Mouse (Mus musculus): ENCODE results near the gene Tmem41b. TPM values are rescaled to one million over a fixed set of nuclear protein-coding genes. Genes with fewer than 3 reads are reported as not detected.
A peak's percentile ranks its signal among the peaks of the same experiment; 100 is the strongest.
"Not testable (repeated sequence)": the region's sequence is repeated elsewhere in the genome, so short reads cannot be mapped to it uniquely, and the experiment has no call there.

The Tmem41b gene
- polyA plus RNA-seq (2012; ENCODE audit: insufficient read depth, insufficient read length, missing spikeins): 39.6 and 66.6 TPM in 2 replicates

DNA sequence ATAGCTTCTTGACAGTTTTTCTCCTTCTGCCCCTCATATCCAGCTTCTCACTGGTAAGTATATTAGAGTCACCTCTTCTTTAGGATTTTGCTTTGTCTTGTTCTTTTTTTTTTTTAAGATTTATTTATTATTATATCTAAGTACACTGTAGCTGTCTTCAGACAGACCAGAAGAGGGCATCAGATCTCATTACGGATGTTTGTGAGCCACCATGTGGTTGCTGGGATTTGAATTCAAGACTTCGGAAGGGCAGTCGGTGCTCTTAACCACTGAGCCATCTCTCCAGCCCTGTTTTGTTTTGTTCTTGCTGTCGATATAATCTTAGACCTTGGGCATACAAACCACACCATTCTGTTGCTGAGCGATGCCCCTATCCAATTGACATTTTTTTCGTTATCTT is at the start of gene Tmem41b:
Gene Tmem41b, minus strand, starts transcription at position 155 of the 400 bp plus-strand sequence.
- not testable (repeated sequence) for H3K4me1 ChIP-seq (ENCODE audit: control insufficient read depth, insufficient read depth, insufficient read length, low read length)
- peak within 1 kb of the TSS; percentile 38 for H3K27ac ChIP-seq (replicated peaks; ENCODE audit: low read depth, low read length)
- peak within 1 kb of the TSS; percentile 67 for H3K4me3 ChIP-seq (ENCODE audit: insufficient read depth, low read depth, low read length)

DNA sequence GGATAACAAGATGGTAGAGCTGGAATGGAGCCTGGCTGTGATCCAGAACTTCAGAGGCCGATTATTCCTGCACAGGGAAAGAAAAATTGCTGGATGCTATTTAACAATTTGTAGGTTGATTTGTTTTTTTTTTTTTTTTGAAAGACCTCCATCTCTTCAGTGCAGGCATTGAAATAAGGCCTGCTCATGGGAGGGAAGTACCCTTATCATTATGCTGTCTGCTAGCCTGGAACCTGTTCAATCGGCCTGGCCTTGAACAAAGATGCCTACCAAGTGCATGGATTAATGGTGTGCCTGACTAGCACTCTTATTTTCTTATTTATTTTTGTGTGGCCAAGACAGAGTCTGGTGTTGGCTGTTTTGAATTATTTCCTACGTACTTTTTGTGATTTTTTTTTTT is 43.6 kb upstream of the Tmem41b start:
- no peak overlapping the region for H3K27ac ChIP-seq (replicated peaks; ENCODE audit: low read depth, low read length)
- H3K4me1 ChIP-seq (ENCODE audit: control insufficient read depth, insufficient read depth, insufficient read length, low read length): no peaks in the 10 kb centered on the region
- H3K4me3 ChIP-seq (ENCODE audit: insufficient read depth, low read depth, low read length): no peak overlapping the region

DNA sequence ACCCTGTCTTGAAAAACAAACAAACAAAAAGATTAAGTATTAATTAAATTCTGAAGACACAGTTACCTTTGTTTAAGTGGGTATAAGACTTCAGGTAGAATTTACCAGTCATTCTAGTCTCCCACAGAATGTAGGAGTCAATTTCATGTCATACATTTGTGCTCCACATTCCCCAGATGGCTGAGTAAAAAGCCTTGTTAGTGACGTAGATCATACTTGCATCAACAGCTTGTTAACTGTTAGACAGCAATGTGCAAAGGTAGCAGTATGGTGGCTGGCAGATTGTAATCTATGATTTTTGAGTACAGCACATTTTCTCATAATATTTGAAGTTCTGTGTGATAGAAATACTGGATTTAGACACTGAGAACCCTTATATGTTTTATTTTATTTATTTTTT is 42.1 kb upstream of the Tmem41b start:
- H3K4me1 ChIP-seq (ENCODE audit: control insufficient read depth, insufficient read depth, insufficient read length, low read length): no peaks in the 10 kb centered on the region
- no peak overlapping the region for H3K4me3 ChIP-seq (ENCODE audit: insufficient read depth, low read depth, low read length)

DNA sequence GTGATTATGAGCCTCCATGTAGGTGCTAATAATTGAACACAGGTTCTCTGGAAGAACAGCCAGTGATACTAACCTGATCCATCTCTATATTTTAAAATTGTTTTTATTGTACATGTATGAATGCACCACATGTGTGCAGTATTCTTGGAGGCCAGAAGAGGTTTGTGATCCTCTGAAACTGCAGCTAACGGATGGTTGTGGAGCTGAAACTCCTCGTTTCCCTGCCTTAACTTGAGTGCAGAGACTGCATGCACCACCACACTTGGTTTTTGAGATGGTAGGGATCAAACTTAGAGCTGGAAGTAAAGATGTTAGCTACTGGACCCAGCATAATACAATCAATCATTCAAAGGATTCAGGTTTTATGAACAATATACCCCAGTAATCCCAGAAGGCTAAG is 39.9 kb upstream of the Tmem41b start:
- no peak overlapping the region for H3K27ac ChIP-seq (replicated peaks; ENCODE audit: low read depth, low read length)
- no peaks in the 10 kb centered on the region; the same call in 1 of the 2 replicates for H3K4me1 ChIP-seq (ENCODE audit: control insufficient read depth, insufficient read depth, insufficient read length, low read length)
- H3K4me3 ChIP-seq (ENCODE audit: insufficient read depth, low read depth, low read length): no peak overlapping the region

More for the DNA sequence above, 42.1 kb upstream of the Tmem41b start:
- H3K27ac ChIP-seq (replicated peaks; ENCODE audit: low read depth, low read length): no peak overlapping the region

DNA sequence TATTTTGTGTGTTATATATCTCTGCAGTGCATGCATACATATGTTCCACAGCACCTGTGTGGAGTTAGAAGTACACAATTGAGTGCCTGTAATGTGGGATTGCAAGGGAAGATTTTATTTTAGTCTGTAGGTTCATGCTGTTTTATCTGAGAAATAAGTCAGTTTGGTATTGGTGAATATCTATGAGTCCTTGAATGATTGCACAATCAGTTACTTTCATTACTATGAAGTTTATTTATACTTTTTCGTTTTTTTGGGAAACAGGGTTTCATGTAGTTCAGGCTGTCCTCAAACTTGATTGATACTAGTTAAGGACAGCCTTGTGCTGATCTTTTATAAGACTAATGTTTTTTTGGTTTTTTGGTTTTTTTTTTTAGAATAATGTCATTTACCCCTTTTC is 36.8 kb upstream of the Tmem41b start:
- Histone ChIP-seq H3K4me3 (ENCODE audit: insufficient read depth, low read depth, low read length) (no peak overlapping the region), H3K4me1 (ENCODE audit: control insufficient read depth, insufficient read depth, insufficient read length, low read length) (no peaks in the 10 kb centered on the region; the same call in 1 of the 2 replicates), H3K27ac (replicated peaks; ENCODE audit: low read depth, low read length) (no peak overlapping the region)

DNA sequence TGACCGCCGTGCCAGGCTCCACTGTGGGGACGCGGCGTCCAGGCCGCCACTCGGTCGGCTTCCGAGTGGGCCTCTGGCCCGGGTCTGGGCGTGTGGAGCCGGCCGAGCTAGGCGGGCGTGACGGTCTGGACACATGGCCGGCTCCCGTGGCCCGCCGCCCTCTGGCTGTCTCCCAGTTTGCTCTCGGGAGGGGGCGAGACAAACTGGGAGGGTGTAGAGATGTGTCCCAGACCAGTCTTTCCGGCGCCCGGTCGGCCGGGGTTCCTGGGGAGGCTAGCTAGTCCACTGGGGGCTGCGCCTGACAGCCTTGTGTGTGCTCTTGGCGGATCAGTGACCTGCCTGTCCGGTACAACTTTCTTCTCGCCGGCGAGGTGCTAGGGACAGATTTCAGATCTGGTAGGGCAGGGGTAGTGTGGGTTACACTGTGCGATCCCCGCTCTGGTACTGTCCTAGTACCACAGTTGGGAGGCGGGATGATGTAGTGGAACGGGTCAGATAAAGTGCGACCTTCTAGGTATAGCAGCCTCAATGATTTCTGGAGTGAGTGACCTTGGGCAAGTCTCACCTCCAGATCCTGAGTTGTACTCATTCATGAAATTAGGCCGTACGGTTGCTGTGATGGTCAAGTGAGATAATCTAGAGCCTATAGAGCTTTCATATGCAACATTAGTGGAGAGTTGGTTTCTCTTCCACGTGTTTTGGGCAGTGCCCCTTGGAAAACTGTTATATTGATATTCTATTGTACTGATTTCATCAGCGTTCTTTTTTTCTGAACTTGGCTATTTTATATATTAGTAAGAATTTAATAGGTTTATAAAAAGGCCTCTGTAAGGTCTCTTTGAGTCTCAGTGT is 32.1 kb upstream of the Tmem41b start:
- H3K4me1 ChIP-seq (ENCODE audit: control insufficient read depth, insufficient read depth, insufficient read length, low read length): no peaks in the 10 kb centered on the region; the same call in 1 of the 2 replicates
- H3K4me3 ChIP-seq (ENCODE audit: insufficient read depth, low read depth, low read length): peak overlapping the region; percentile 97
- H3K27ac ChIP-seq (replicated peaks; ENCODE audit: low read depth, low read length): peak overlapping the region; percentile 79

DNA sequence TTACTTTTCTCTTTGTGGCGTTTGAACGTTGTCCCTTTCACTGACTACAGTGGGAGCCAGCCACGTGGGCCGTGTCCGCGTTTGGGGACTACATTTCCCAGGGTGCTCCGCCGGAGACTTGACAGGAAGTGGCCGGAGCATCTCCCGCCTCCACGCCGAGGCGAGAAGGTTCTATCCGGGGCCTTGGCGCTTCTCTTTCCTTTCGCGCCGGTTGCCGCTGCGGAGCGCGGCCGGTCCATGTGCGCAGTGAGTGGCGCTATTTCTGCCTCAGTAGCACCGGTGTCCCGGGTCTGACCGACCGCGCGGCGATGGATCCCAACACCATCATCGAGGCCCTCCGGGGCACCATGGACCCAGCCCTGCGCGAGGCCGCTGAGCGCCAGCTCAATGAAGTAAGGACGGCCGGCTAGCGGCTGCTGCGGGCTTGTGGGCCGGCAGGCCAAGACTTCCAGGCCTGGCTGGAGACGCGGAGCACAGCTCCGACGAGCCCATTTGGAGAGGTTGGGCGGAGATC is 31.4 kb upstream of the Tmem41b start, which contains the start of gene Ipo7:
Gene Ipo7, plus strand, starts transcription at position 158 of the 514 bp plus-strand sequence.
- Histone ChIP-seq H3K4me1 (ENCODE audit: control insufficient read depth, insufficient read depth, insufficient read length, low read length) (no peaks in the 10 kb centered on the region; the same call in 1 of the 2 replicates), H3K4me3 (ENCODE audit: insufficient read depth, low read depth, low read length) (peak within 1 kb of the TSS; percentile 97), H3K27ac (replicated peaks; ENCODE audit: low read depth, low read length) (peak within 1 kb of the TSS; percentile 79)

DNA sequence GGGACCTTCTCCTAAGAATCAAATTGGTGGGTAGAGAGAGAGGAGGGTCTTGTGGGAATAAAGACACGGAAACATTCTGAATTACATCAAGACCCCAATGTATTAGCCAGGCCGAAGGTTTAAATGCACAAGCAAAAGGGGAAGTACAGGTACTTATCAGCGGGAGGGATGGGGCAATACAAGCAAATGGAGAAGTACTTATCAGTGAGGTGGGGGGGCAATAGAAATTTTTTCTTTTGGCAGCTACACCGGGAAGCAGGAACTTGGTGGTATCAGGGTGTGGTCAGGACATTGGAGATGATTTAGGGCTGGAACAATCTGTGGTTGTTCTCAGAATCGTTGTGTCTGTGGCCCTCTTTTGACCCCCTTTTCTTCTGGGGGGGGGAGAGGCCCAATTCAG is 27.5 kb upstream of the Tmem41b start:
- Histone ChIP-seq H3K27ac (replicated peaks; ENCODE audit: low read depth, low read length) (no peak overlapping the region), H3K4me1 (ENCODE audit: control insufficient read depth, insufficient read depth, insufficient read length, low read length) (no peaks in the 10 kb centered on the region), H3K4me3 (ENCODE audit: insufficient read depth, low read depth, low read length) (no peak overlapping the region)

DNA sequence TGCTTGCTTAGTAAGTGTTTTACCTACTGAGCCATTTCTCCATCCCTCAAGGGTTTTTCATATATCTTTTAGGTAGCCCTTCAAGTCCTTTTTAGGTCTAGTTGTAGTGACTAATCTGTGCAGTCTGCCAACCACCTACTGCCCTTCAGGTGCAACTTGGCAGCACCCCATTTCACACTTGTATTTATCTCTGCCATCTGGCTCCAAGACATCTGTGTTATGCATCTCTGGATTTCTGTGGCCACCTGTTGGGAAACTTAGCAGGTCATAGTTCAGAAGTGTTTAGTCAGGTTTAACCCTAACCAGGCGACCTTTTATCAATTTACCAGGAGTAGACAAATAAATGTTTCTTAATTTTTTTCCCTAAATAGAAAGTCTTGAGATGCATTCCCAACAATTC is 24.7 kb upstream of the Tmem41b start:
- no peak overlapping the region for H3K4me3 ChIP-seq (ENCODE audit: insufficient read depth, low read depth, low read length)
- no peak overlapping the region for H3K27ac ChIP-seq (replicated peaks; ENCODE audit: low read depth, low read length)
- H3K4me1 ChIP-seq (ENCODE audit: control insufficient read depth, insufficient read depth, insufficient read length, low read length): no peaks in the 10 kb centered on the region

DNA sequence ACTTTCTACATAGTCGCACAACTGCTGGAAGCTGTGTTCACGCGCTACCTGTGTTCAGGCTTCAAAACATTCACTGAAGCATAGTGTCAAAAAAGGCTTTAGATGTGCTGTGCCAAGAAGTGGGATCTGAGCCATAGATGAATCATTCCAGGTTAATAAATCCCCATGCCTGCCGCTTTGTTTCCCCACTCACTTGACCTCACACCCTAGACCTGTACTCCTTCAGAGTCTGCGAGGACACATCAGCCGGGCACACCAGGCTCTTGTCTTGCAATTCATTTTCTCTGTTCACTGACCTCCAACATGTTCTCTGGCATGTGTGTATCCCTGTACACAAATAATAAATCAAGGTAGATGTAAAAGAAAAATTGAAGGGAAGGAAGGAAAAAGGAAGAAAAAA is 22.4 kb upstream of the Tmem41b start:
- no peaks in the 10 kb centered on the region for H3K4me1 ChIP-seq (ENCODE audit: control insufficient read depth, insufficient read depth, insufficient read length, low read length)

DNA sequence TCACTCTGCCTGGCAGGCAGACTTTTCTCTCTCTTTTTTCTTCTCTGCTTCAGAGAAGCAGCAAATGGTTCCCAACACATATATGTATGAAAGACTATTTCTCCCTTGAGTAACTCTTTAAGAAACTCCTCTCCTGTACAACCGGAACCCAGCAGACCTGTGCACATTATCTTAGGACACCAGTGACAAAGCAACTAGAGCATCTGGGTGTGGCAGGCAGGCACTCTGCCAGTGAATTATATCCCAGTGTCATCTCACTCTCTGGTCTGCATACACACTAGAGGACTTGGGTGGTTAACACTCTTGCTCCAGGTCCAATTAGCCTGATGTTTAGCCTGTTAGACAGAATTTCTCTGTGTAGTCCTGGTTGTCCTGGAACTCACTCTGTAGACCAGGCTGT is 21.8 kb upstream of the Tmem41b start:
- no peak overlapping the region for H3K4me3 ChIP-seq (ENCODE audit: insufficient read depth, low read depth, low read length)
- no peaks in the 10 kb centered on the region for H3K4me1 ChIP-seq (ENCODE audit: control insufficient read depth, insufficient read depth, insufficient read length, low read length)
- no peak overlapping the region for H3K27ac ChIP-seq (replicated peaks; ENCODE audit: low read depth, low read length)

More for the DNA sequence above, 22.4 kb upstream of the Tmem41b start:
- Histone ChIP-seq H3K4me3 (ENCODE audit: insufficient read depth, low read depth, low read length) (no peak overlapping the region), H3K27ac (replicated peaks; ENCODE audit: low read depth, low read length) (no peak overlapping the region)

DNA sequence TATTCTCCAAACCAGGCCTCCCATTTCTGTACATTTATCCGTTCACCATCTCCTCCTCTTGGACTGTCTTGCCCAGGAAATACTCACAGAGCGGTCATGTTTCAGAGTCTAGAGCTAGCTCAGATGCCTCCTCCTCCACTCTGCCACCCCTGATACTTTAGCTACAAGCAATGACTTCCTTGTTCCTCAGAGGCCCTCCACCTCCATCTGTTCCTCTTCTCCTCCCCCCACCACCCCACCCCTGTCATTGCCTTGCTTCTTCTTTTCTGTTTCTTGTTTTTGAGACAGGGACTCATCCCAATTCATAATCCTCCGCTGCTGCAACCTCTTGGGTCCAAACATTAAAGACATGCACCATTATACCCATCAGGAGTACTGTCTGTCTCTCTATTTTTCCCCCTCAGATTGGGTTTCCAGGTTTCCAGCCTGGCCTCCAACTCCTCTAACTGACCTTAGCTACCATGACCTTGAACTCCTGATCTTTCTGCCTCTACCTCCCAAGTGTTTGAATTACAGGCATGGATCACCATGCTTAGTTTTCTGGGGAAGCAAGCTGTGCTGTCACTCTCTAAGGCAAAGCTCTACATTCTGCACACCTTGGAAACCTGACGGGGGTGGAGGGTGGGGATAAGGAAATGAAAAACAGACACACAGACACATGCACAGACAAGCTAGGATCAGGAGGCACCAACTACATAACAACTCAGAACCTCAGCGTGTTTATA is 19.9 kb upstream of the Tmem41b start:
- peak overlapping the region; percentile 17; the same call in 1 of the 2 replicates for H3K27ac ChIP-seq (replicated peaks; ENCODE audit: low read depth, low read length)
- H3K4me3 ChIP-seq (ENCODE audit: insufficient read depth, low read depth, low read length): no peak overlapping the region; the same call in 1 of the 2 replicates
- no peaks in the 10 kb centered on the region; the same call in 1 of the 2 replicates for H3K4me1 ChIP-seq (ENCODE audit: control insufficient read depth, insufficient read depth, insufficient read length, low read length)

DNA sequence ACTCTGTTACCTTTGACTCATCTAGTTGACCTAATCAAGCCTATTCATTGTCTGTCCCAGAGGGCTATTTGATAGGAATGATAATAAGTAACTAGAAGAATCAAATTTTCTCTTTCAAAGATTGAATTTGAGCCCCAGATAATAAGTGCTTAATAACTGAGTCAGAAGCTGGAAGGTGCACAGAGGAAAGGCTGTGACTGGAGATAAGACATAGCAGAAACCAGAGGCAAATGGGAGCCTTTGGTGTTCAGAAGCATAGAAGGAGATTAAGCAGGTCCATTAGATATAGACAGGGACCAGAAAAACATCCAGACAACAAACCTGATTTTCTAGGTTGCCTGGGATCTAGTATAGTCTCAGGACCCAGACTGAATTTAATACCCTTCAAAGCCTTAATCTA is 19.2 kb upstream of the Tmem41b start:
- no peak overlapping the region for H3K4me3 ChIP-seq (ENCODE audit: insufficient read depth, low read depth, low read length)
- H3K4me1 ChIP-seq (ENCODE audit: control insufficient read depth, insufficient read depth, insufficient read length, low read length): no peaks in the 10 kb centered on the region; the same call in 1 of the 2 replicates
- no peak overlapping the region for H3K27ac ChIP-seq (replicated peaks; ENCODE audit: low read depth, low read length)

DNA sequence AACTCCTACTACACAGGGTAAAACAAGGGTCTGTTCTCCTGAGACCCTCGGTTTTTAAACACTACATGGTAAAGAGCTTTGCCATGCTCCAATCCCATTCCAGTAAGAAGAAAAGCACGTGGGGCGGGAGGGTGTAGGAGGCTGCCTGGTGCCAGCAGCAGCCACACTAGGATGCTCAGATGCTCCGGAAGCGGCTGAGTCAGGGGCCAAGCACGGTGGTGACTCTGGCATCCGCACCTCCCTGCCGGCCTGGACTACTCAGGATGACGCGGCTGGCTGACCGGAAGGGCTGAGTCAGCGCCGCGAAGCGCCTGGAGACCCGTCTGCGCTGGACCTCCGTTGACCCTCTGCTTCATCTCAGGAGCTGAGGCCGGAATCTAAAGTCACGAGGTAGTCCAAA is 16.2 kb upstream of the Tmem41b start:
- no peak overlapping the region for H3K27ac ChIP-seq (replicated peaks; ENCODE audit: low read depth, low read length)
- peak overlapping the region; percentile 23 for H3K4me3 ChIP-seq (ENCODE audit: insufficient read depth, low read depth, low read length)
- H3K4me1 ChIP-seq (ENCODE audit: control insufficient read depth, insufficient read depth, insufficient read length, low read length): no peaks in the 10 kb centered on the region; the same call in 1 of the 2 replicates

DNA sequence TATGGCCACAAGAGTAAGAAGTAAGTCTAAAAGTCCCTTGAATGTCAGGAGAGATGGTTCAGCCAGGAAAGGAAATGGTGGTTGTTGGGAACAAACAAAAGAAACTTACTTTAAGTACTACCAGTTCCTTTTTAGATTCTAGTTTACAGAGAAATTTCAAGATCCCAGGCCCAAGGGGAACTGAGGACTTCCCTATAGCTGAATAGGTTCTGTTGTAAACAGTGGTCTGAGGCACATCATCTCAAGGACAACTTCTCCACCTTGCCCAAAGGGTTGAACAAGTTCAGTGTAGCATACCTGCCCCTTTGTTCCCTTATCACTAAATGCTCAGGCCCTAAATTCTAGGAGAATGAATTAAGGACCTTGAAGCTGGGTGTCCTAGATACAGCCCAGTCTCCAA is 15.4 kb upstream of the Tmem41b start:
- Histone ChIP-seq H3K4me1 (ENCODE audit: control insufficient read depth, insufficient read depth, insufficient read length, low read length) (no peaks in the 10 kb centered on the region; the same call in 1 of the 2 replicates), H3K4me3 (ENCODE audit: insufficient read depth, low read depth, low read length) (no peak overlapping the region), H3K27ac (replicated peaks; ENCODE audit: low read depth, low read length) (no peak overlapping the region)
